Comparison of ENCODE assay signal across 7 mouse cellular contexts in genomic region chr8:104170118-104171049, GRCm38 (mm10). TPM values are rescaled to one million over a fixed set of nuclear protein-coding genes. Genes with fewer than 3 reads are reported as not detected.
DNase-seq lines count a peak whose midpoint lies in the region; ATAC-seq and TF ChIP-seq lines count a peak whose summit lies in the region.

Gene Bean1, plus strand, starts transcription at chr8:104170442.

- peak within 1 kb of the TSS; percentile 78 for H3K4me2 ChIP-seq in forebrain, embryonic 15.5 days (replicated peaks)

- H3K36me3 ChIP-seq in ES-E14 (ENCODE audit: control insufficient read depth, insufficient read depth, low read length, poor library complexity, severe bottlenecking): no peaks in the 10 kb centered on the region
- H3K36me3 ChIP-seq in forebrain, embryonic 15.5 days: no peaks in the 10 kb centered on the region
- H3K36me3 ChIP-seq in megakaryocyte, embryonic 14.5 days (replicated peaks; ENCODE audit: low read length): no peaks in the 10 kb centered on the region

- peak within 1 kb of the TSS; percentile 68 to 70 for H3K4me3 ChIP-seq in ES-E14 (ENCODE audit: insufficient read depth in 1 of 2, low read depth in 1 of 2, low read length in 2 of 2, poor library complexity in 1 of 2, severe bottlenecking in 1 of 2)
- H3K4me3 ChIP-seq in forebrain, embryonic 15.5 days: peak within 1 kb of the TSS; percentile 60
- peak within 1 kb of the TSS; percentile 90 for H3K4me3 ChIP-seq in megakaryocyte, embryonic 14.5 days (replicated peaks)

- WGBS in forebrain, embryonic 15.5 days: 2% methylated on average over 79 of the region's 87 CpGs

- DNase-seq in ES-E14 (ENCODE audit: low read depth, low spot score): no peak
- DNase-seq in adrenal gland, adult 2 months: peak; percentile 76
- peak; percentile 21 for DNase-seq in heart, postnatal 25 days (ENCODE audit: low spot score)
- DNase-seq in left cerebral cortex, postnatal 25 days (ENCODE audit: low spot score in 2 of 2): peak; percentile 40 to 60
- peak; percentile 16 to 49 for DNase-seq in spleen, postnatal 36 days (ENCODE audit: low spot score in 2 of 2)

- peaks cover 30% of the 10 kb centered on the region for H3K27me3 ChIP-seq in forebrain, embryonic 15.5 days
- H3K27me3 ChIP-seq in megakaryocyte, embryonic 14.5 days (replicated peaks): peaks cover 69% of the 10 kb centered on the region

- peak; percentile 88 for ATAC-seq in forebrain, embryonic 15.5 days (replicated peaks)

- H3K9me3 ChIP-seq in ES-E14 (ENCODE audit: control insufficient read depth, insufficient read depth, low read depth, low read length): no peaks in the 10 kb centered on the region
- no peaks in the 10 kb centered on the region for H3K9me3 ChIP-seq in forebrain, embryonic 15.5 days
- peaks cover 16% of the 10 kb centered on the region for H3K9me3 ChIP-seq in megakaryocyte, embryonic 14.5 days

- H3K9ac ChIP-seq in ES-E14 (ENCODE audit: insufficient read depth, low read depth, low read length, poor library complexity, severe bottlenecking): peak within 1 kb of the TSS; percentile 65
- H3K9ac ChIP-seq in forebrain, embryonic 15.5 days (replicated peaks): peak within 1 kb of the TSS; percentile 71

- intact Hi-C loops in heart, postnatal 25 days (cut with DNase I): no loop called here
- intact Hi-C loops in left cerebral cortex, postnatal 25 days (cut with DNase I): no loop called here

- H3K4me1 ChIP-seq in ES-E14 (ENCODE audit: control insufficient read depth in 2 of 2, insufficient read depth in 2 of 2, low read length in 2 of 2, poor library complexity in 1 of 2): 0 out of 4 replicates have a peak, but pooled peaks cover 0 to 4% of the 10 kb centered on the region in 2 experiments
- H3K4me1 ChIP-seq in forebrain, embryonic 15.5 days: peaks cover 10% of the 10 kb centered on the region
- H3K4me1 ChIP-seq in megakaryocyte, embryonic 14.5 days: peaks cover 21% of the 10 kb centered on the region

- H3K27ac ChIP-seq in ES-E14 (ENCODE audit: insufficient read depth, low read depth, low read length, poor library complexity, severe bottlenecking): no peak within 1 kb of the TSS
- H3K27ac ChIP-seq in forebrain, embryonic 15.5 days (replicated peaks): peak within 1 kb of the TSS; percentile 46; the same call in 1 of the 2 replicates

- in situ Hi-C loops in ES-E14 (cut with MboI; ENCODE audit: low sequenced_read_pairs in 2 of 2, unreplicated experiment in 2 of 2): no loop called here

TF ChIP-seq in ES-E14, 5 proteins besides CTCF, POLR2A, EP300 and RAD21:
- TF ChIP-seq ZC3H11A (IDR thresholded peaks at IDR 0.05; ENCODE audit: borderline replicate concordance, low read depth, low read length) (no peak), HCFC1 (IDR thresholded peaks at IDR 0.05; ENCODE audit: borderline replicate concordance, insufficient read depth, low read length) (no peak), ZNF384 (IDR thresholded peaks at IDR 0.05; ENCODE audit: low read depth, low read length) (no peak), MAFK (IDR thresholded peaks at IDR 0.05; ENCODE audit: insufficient read depth, low read depth, low read length) (no peak), CHD2 (IDR thresholded peaks at IDR 0.05; ENCODE audit: low read depth, low read length) (no peak)

RNA-seq across cellular contexts. Expression of gene Bean1, which starts in this region (rescaled TPM):
- total RNA-seq in ES-E14 (2012; rRNA removed): 0.09 and 0.11 TPM in 2 replicates
- 1 to 10 TPM; 4.6 to 7.2 TPM for total RNA-seq in adrenal gland, adult 2 months (2021)
- 12.1 and 17.6 TPM in 2 replicates for polyA plus RNA-seq in adrenal gland, adult 2 months (2012; rRNA removed)
- polyA plus RNA-seq in forebrain, embryonic 15.5 days (2015; fragmentation: Nextera tagmentation; extraction: Ambion mirVana): 2.1 and 2.2 TPM in 2 replicates
- total RNA-seq in heart, postnatal 25 days (2021): 1 to 10 TPM in 1 of 2 experiments, under 1 TPM in 1; 0.98 to 1.2 TPM
- total RNA-seq in left cerebral cortex, postnatal 25 days (2021): 10 to 100 TPM in 1 of 2 experiments, 1 to 10 TPM in 1; 9.5 to 11.2 TPM
- polyA plus RNA-seq in megakaryocyte, embryonic 14.5 days (2012; ENCODE audit: insufficient read depth, low replicate concordance): 1.5 TPM in 1 of 2 replicates, not detected in the other
